Mouse (Mus musculus) cerebellum, adult 2 months (tissue): ENCODE results near the gene Slc13a5.

Source experiments
- CTCF ChIP-seq: fragments of 200-500 bp; IDR thresholded peaks from 2 replicates; pipeline ENCODE4 v1.5.1; 2011; ENCODE audit warnings: low read depth, mild to moderate bottlenecking, control low read depth, low read length, moderate library complexity, borderline replicate concordance; ENCODE audit not compliant: insufficient read depth
- POLR2A ChIP-seq: fragments of 200-500 bp; IDR thresholded peaks from 2 replicates; pipeline ENCODE4 v1.6.1; 2011; ENCODE audit warnings: low read length, control low read depth, borderline replicate concordance; ENCODE audit not compliant: insufficient read depth

DNA sequence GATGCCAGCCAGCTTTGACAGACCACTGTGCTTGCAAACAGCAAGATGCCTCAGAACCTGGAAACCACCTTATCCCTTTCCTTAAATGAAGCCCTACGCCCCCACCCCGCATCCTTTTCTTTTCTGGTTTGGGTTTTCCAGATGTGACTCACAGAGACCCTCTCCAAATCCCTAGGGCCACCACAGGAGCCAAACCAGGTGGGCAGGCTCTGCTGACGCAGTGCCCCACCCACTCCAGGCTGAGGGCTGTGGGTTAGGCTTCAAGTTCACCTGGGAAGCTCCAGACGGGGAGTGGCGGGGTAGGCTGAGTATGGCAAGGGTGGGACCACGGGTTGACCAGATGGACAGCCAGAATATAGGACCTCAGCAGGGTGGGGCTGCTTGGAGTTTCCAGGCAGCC lies 40.1 kb downstream of the Slc13a5 start:
- TF ChIP-seq POLR2A (no peak), CTCF (no peak)
